Mouse (Mus musculus) olfactory bulb, adult 2 months (tissue): Measurements from ENCODE around the gene Ehf. TPM values are rescaled to one million over a fixed set of nuclear protein-coding genes. Genes with fewer than 3 reads are reported as not detected.

ENCODE experiments used
- H3K27ac ChIP-seq: fragments of 200-500 bp; 2 replicates; pipeline ENCODE4 v1.5.1; 2012; ENCODE audit warnings: low read depth, low read length; ENCODE audit not compliant: insufficient read depth
- H3K4me1 ChIP-seq: fragments of 200-500 bp; 2 replicates; pipeline ENCODE4 v1.6.1; 2012; ENCODE audit warnings: low read length; ENCODE audit not compliant: control insufficient read depth, insufficient read depth
- H3K4me3 ChIP-seq: fragments of 200-500 bp; 2 replicates; pipeline ENCODE4 v1.5.1; 2012; ENCODE audit warnings: mild to moderate bottlenecking, low read depth, low read length, moderate library complexity; ENCODE audit not compliant: insufficient read depth
- CTCF ChIP-seq: fragments of 200-500 bp; IDR thresholded peaks from 2 replicates; pipeline ENCODE4 v1.5.1; 2012; ENCODE audit warnings: low read depth, mild to moderate bottlenecking, low read length, moderate library complexity; ENCODE audit not compliant: insufficient read depth
- POLR2A ChIP-seq: fragments of 200-500 bp; IDR thresholded peaks from 2 replicates; pipeline ENCODE4 v1.6.1; 2012; ENCODE audit warnings: mild to moderate bottlenecking, low read depth, low read length, moderate library complexity; ENCODE audit not compliant: insufficient read depth
- WGBS: fragments of 180-500 bp; shearing (Covaris S2); methylation state at CpG from one replicate; pipeline ENCODE4 v1.1.7; 2018; 5-methylcytosine and 5-hydroxymethylcytosine counted together
- polyA plus RNA-seq: library from polyadenylated mRNA; stranded (reverse); fragments of >200 nt; gene quantifications from 2 replicates; pipeline ENCODE4 v1.2.4, GENCODE M21; 2012; ENCODE audit warnings: low replicate concordance; ENCODE audit not compliant: missing spikeins, insufficient read depth, insufficient read length

The Ehf gene
- polyA plus RNA-seq, 1 experiment, result not detected

- TF ChIP-seq CTCF, result no peak
- no peak for TF ChIP-seq POLR2A
- WGBS, result 78% methylated on average over 6 of the region's 6 CpGs
- Histone ChIP-seq H3K4me3 (no peak overlapping the region), H3K4me1 (no peaks in the 10 kb centered on the region), H3K27ac (no peak overlapping the region)
These were observed 3.6 kb upstream of the Ehf start for GRCm38 (mm10) chr2:103306686-103307085.

GRCm38 (mm10) chr2:103302669-103303068, 409 bp downstream of the Ehf start:
- no peak overlapping the region for H3K4me3 ChIP-seq
- H3K27ac ChIP-seq, result no peak overlapping the region
- WGBS, result 77% methylated on average over 6 of the region's 6 CpGs
- TF ChIP-seq CTCF (no peak), POLR2A (no peak)
- H3K4me1 ChIP-seq, result no peaks in the 10 kb centered on the region

- Histone ChIP-seq H3K4me1 (no peaks in the 10 kb centered on the region), H3K4me3 (no peak overlapping the region), H3K27ac (no peak overlapping the region)
- 86% methylated on average over 13 of the region's 13 CpGs for WGBS
- TF ChIP-seq POLR2A (no peak), CTCF (no peak)
These were observed 4.2 kb downstream of the Ehf start for GRCm38 (mm10) chr2:103298711-103299463.

- TF ChIP-seq CTCF, result no peak
- no peak for TF ChIP-seq POLR2A
- 66% methylated on average over 3 of the region's 3 CpGs for WGBS
- peaks cover 1% of the 10 kb centered on the region; the same call in 1 of the 2 replicates for H3K4me1 ChIP-seq
These were observed 8.6 kb downstream of the Ehf start for GRCm38 (mm10) chr2:103294526-103294925.

GRCm38 (mm10) chr2:103293751-103294150, 9.3 kb downstream of the Ehf start:
- H3K4me3 ChIP-seq, result no peak overlapping the region
- H3K27ac ChIP-seq, result no peak overlapping the region
- peaks cover 4% of the 10 kb centered on the region; the same call in 1 of the 2 replicates for H3K4me1 ChIP-seq
- 85% methylated on average over 5 of the region's 5 CpGs for WGBS
- no peak for TF ChIP-seq CTCF
- TF ChIP-seq POLR2A, result no peak

More at GRCm38 (mm10) chr2:103294526-103294925, 8.6 kb downstream of the Ehf start:
- Histone ChIP-seq H3K27ac (no peak overlapping the region), H3K4me3 (no peak overlapping the region)

GRCm38 (mm10) chr2:103293214-103293613, 9.9 kb downstream of the Ehf start:
- no peak overlapping the region for H3K27ac ChIP-seq
- no peak overlapping the region for H3K4me3 ChIP-seq
- TF ChIP-seq CTCF, result no peak
- TF ChIP-seq POLR2A, result no peak
- H3K4me1 ChIP-seq, result peaks cover 4% of the 10 kb centered on the region; the same call in 1 of the 2 replicates
- WGBS, result 59% methylated on average over 3 of the region's 3 CpGs

GRCm38 (mm10) chr2:103290705-103291269, 12.3 kb downstream of the Ehf start:
- TF ChIP-seq POLR2A (no peak), CTCF (no peak)
- H3K4me1 ChIP-seq, result peaks cover 11% of the 10 kb centered on the region
- H3K4me3 ChIP-seq, result no peak overlapping the region
- H3K27ac ChIP-seq, result no peak overlapping the region
- 88% methylated on average over 2 of the region's 2 CpGs for WGBS

- Histone ChIP-seq H3K4me1 (peaks cover 11% of the 10 kb centered on the region), H3K4me3 (no peak overlapping the region), H3K27ac (no peak overlapping the region)
- no peak for TF ChIP-seq CTCF
- TF ChIP-seq POLR2A, result no peak
- WGBS, result 95% methylated on average over 3 of the region's 3 CpGs
These were observed 12.9 kb downstream of the Ehf start for GRCm38 (mm10) chr2:103290167-103290566.

- Histone ChIP-seq H3K27ac (no peak overlapping the region), H3K4me1 (peaks cover 11% of the 10 kb centered on the region), H3K4me3 (no peak overlapping the region)
- WGBS, result 82% methylated on average over 7 of the region's 7 CpGs
- no peak for TF ChIP-seq CTCF
- no peak for TF ChIP-seq POLR2A
These were observed 13.6 kb downstream of the Ehf start for GRCm38 (mm10) chr2:103289407-103289950.

GRCm38 (mm10) chr2:103287716-103288115, 15.4 kb downstream of the Ehf start:
- Histone ChIP-seq H3K27ac (no peak overlapping the region), H3K4me1 (peaks cover 12% of the 10 kb centered on the region), H3K4me3 (no peak overlapping the region)
- TF ChIP-seq POLR2A (no peak), CTCF (no peak)
- 14% methylated on average over 5 of the region's 5 CpGs for whole genome bisulfite sequencing
